Mouse (Mus musculus): ENCODE data around the gene Nudt3. TPM values are rescaled to one million over a fixed set of nuclear protein-coding genes. Genes with fewer than 3 reads are reported as not detected.

Nudt3 gene
- total and polyA plus RNA-seq, 3 experiments, result 54.4 to 69.2 (median 58.3) TPM

GRCm38 (mm10) chr17:27610679-27611518 lies 12.4 kb downstream of the Nudt3 start:
- H3K4me3 ChIP-seq (replicated peaks in 1 of 3; ENCODE audit: low read depth in 2 of 3, low read length in 2 of 3, poor library complexity in 1 of 3), result no peak overlapping the region
- DNase-seq (ENCODE audit: extremely low read depth), result no peak
- in situ Hi-C loops (cut with MboI; ENCODE audit: low pct_ligation_motif_present, low pct_unique_long_range_greater_than_20kb, low sequenced_read_pairs) (no loop called here), dilution Hi-C loops (cut with MboI; ENCODE audit: extremely low pct_ligation_motif_present, extremely low pct_unique_long_range_greater_than_20kb, low sequenced_read_pairs) (no loop called here)
- H3K27ac ChIP-seq (ENCODE audit: insufficient read depth, low read depth), result no peak overlapping the region
- peaks cover 0 to 16% of the 10 kb centered on the region in 2 experiments; a peak in 2 of 4 replicates for H3K4me1 ChIP-seq (ENCODE audit: control insufficient read depth in 1 of 2, insufficient read depth in 2 of 2)
- peaks cover 8 to 75% of the 10 kb centered on the region in 2 experiments for H3K36me3 ChIP-seq (replicated peaks in 1 of 2; ENCODE audit: control insufficient read depth in 1 of 2, insufficient read depth in 1 of 2, low read length in 1 of 2)
- no peaks in the 10 kb centered on the region for H3K27me3 ChIP-seq (replicated peaks)
- no peaks in the 10 kb centered on the region for H3K9me3 ChIP-seq (replicated peaks; ENCODE audit: low read length)
- TF ChIP-seq ELF1 (IDR thresholded peaks at IDR 0.05; ENCODE audit: low read depth, low read length), result no peak
- H3K9ac ChIP-seq (ENCODE audit: insufficient read depth, low read depth), result no peak overlapping the region
- H3K79me2 ChIP-seq (replicated peaks; ENCODE audit: control insufficient read depth, extremely low read depth, insufficient read depth, poor library complexity, severe bottlenecking), result peaks cover 20% of the 10 kb centered on the region
- no peak overlapping the region for H3K4me2 ChIP-seq (ENCODE audit: insufficient read depth, low read depth, poor library complexity, severe bottlenecking)

GRCm38 (mm10) chr17:27609576-27609975 lies 13.7 kb downstream of the Nudt3 start:
- H3K36me3 ChIP-seq (replicated peaks in 1 of 2; ENCODE audit: control insufficient read depth in 1 of 2, insufficient read depth in 1 of 2, low read length in 1 of 2), result peaks cover 8 to 66% of the 10 kb centered on the region in 2 experiments
- no peak overlapping the region for H3K9ac ChIP-seq (ENCODE audit: insufficient read depth, low read depth)
- H3K27ac ChIP-seq (ENCODE audit: insufficient read depth, low read depth), result no peak overlapping the region
- H3K4me1 ChIP-seq (ENCODE audit: control insufficient read depth in 1 of 2, insufficient read depth in 2 of 2), result peaks cover 0 to 14% of the 10 kb centered on the region in 2 experiments; a peak in 2 of 4 replicates
- no peaks in the 10 kb centered on the region for H3K9me3 ChIP-seq (replicated peaks; ENCODE audit: low read length)
- dilution Hi-C loops (cut with MboI; ENCODE audit: extremely low pct_ligation_motif_present, extremely low pct_unique_long_range_greater_than_20kb, low sequenced_read_pairs), result no loop called here
- peaks cover 16% of the 10 kb centered on the region for H3K79me2 ChIP-seq (replicated peaks; ENCODE audit: control insufficient read depth, extremely low read depth, insufficient read depth, poor library complexity, severe bottlenecking)
- TF ChIP-seq TBP (conservative IDR thresholded peaks at IDR 0.05; ENCODE audit: low read depth, low read length) (no peak), POLR2AphosphoS2 (IDR thresholded peaks at IDR 0.05; ENCODE audit: low read depth, low read length) (no peak), CHD1 (IDR thresholded peaks at IDR 0.05; ENCODE audit: low read depth, low read length) (no peak), TCF12 (IDR thresholded peaks at IDR 0.05; ENCODE audit: low read depth, low read length) (no peak), MYC (IDR thresholded peaks at IDR 0.05; ENCODE audit: low read depth, low read length) (no peak), PAX5 (IDR thresholded peaks at IDR 0.05; ENCODE audit: low read length) (no peak), JUND (conservative IDR thresholded peaks at IDR 0.05; ENCODE audit: low read depth, low read length) (no peak), SIN3A (IDR thresholded peaks at IDR 0.05; ENCODE audit: low read length) (no peak), RCOR1 (conservative IDR thresholded peaks at IDR 0.05; ENCODE audit: low read depth, low read length) (no peak), NELFE (IDR thresholded peaks at IDR 0.05; ENCODE audit: low read depth, low read length) (no peak), JUN (IDR thresholded peaks at IDR 0.05; ENCODE audit: insufficient read depth, low read depth, low read length) (no peak), KAT2A (IDR thresholded peaks at IDR 0.05; ENCODE audit: insufficient replicate concordance, low read length) (no peak), ZKSCAN1 (IDR thresholded peaks at IDR 0.05; ENCODE audit: borderline replicate concordance, low read depth, low read length) (no peak), RAD21 (IDR thresholded peaks at IDR 0.05; ENCODE audit: low read depth, low read length) (no peak), ZMIZ1 (IDR thresholded peaks at IDR 0.05; ENCODE audit: low read depth, low read length) (no peak)
- in situ Hi-C loops (cut with MboI; ENCODE audit: low pct_ligation_motif_present, low pct_unique_long_range_greater_than_20kb, low sequenced_read_pairs), result no loop called here
- no peak for DNase-seq (ENCODE audit: extremely low read depth)
- H3K4me3 ChIP-seq (replicated peaks in 1 of 3; ENCODE audit: low read depth in 2 of 3, low read length in 2 of 3, poor library complexity in 1 of 3), result no peak overlapping the region
- H3K4me2 ChIP-seq (ENCODE audit: insufficient read depth, low read depth, poor library complexity, severe bottlenecking), result no peak overlapping the region
- no peaks in the 10 kb centered on the region for H3K27me3 ChIP-seq (replicated peaks)
